Mouse (Mus musculus) neural tube, embryonic 13.5 days (tissue): ENCODE results near the gene Tnfrsf25. TPM values are rescaled to one million over a fixed set of nuclear protein-coding genes. Genes with fewer than 3 reads are reported as not detected.
A peak's percentile ranks its signal among the peaks of the same experiment; 100 is the strongest.

ENCODE experiments used
- ATAC-seq: fragments of 200-750 bp; cut with Nextera tagmentation; 2 replicates; pipeline ENCODE4 v1.8.0; 2017; ENCODE audit warnings: low read depth, mild to moderate bottlenecking, moderate TSS enrichment, moderate library complexity
- H3K27ac ChIP-seq: fragments of 300-500 bp; sonication (generic); replicated peaks from 2 replicates; pipeline ENCODE4 v1.5.1; 2015; ENCODE audit warnings: moderate library complexity, mild to moderate bottlenecking, inconsistent platforms
- H3K27me3 ChIP-seq: fragments of 300-500 bp; sonication (generic); 2 replicates; pipeline ENCODE4 v1.6.1; 2015; ENCODE audit warnings: mild to moderate bottlenecking, inconsistent platforms
- H3K36me3 ChIP-seq: fragments of 300-500 bp; sonication (generic); 2 replicates; pipeline ENCODE4 v1.6.1; 2015; ENCODE audit warnings: mild to moderate bottlenecking, inconsistent platforms
- H3K4me1 ChIP-seq: fragments of 300-500 bp; sonication (generic); replicated peaks from 2 replicates; pipeline ENCODE4 v1.6.1; 2015; ENCODE audit warnings: inconsistent platforms
- H3K4me2 ChIP-seq: fragments of 300-500 bp; sonication (generic); 2 replicates; pipeline ENCODE4 v1.6.1; 2015; ENCODE audit warnings: inconsistent platforms, mild to moderate bottlenecking, moderate library complexity
- H3K4me3 ChIP-seq: fragments of 300-500 bp; sonication (generic); 2 replicates; pipeline ENCODE4 v1.5.1; 2015; ENCODE audit warnings: mild to moderate bottlenecking, inconsistent platforms
- H3K9ac ChIP-seq: fragments of 300-500 bp; sonication (generic); 2 replicates; pipeline ENCODE4 v1.6.1; 2015; ENCODE audit warnings: moderate library complexity, mild to moderate bottlenecking, inconsistent platforms
- H3K9me3 ChIP-seq: fragments of 300-500 bp; sonication (generic); 2 replicates; pipeline ENCODE4 v1.6.1; 2016; ENCODE audit warnings: inconsistent platforms
- WGBS: fragments of 180-500 bp; shearing (Covaris S2); methylation state at CpG from one replicate; pipeline ENCODE4 v1.1.7; 2015; 5-methylcytosine and 5-hydroxymethylcytosine counted together
- polyA plus RNA-seq: library from polyadenylated mRNA; unstranded; fragments of >200 nt; fragmentation: Nextera tagmentation; extraction: Ambion mirVana; gene quantifications from 2 replicates; pipeline ENCODE4 v1.2.1, GENCODE M21; 2015

The Tnfrsf25 gene
- 0.84 and 1.8 TPM in 2 replicates for polyA plus RNA-seq

- peaks cover 31% of the 10 kb centered on the region for H3K4me1 ChIP-seq
- 0 out of 2 replicates have a peak, but pooled peaks have one; percentile 14 for ATAC-seq
- H3K4me2 ChIP-seq: peak within 1 kb of the TSS; percentile 22; the same call in 1 of the 2 replicates
- H3K9me3 ChIP-seq: no peaks in the 10 kb centered on the region
- H3K27ac ChIP-seq: no peak within 1 kb of the TSS
- H3K36me3 ChIP-seq: peaks cover 35% of the 10 kb centered on the region
- 1% methylated on average over 30 of the region's 30 CpGs for WGBS
- no peak within 1 kb of the TSS for H3K4me3 ChIP-seq
- H3K27me3 ChIP-seq: peaks cover 81% of the 10 kb centered on the region
- peak within 1 kb of the TSS; percentile 34; the same call in 1 of the 2 replicates for H3K9ac ChIP-seq
Measured at GRCm38 (mm10) chr4:152115921-152116612, at the start of gene Tnfrsf25. TSS of gene Tnfrsf25 (plus strand) at chr4:152115934.

DNA sequence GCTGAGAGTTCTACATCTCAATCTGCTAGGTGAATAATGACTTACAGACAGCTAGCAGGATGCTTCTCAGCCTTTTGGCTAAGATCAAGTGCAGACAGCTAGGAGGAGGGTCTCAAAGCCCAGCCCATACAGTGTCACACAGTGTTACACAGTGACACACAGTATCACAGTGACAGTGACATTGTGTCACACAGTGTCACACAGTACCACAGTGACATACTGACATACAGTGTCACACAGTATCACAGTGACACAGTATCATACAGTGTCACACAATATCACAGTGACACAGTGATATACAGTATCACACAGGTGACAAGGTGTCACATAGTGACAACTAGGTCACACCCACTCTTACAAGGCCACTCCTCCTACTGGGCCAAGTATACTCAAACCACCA lies 48.5 kb upstream of the Tnfrsf25 start:
- Histone ChIP-seq H3K4me3 (no peak overlapping the region), H3K36me3 (no peaks in the 10 kb centered on the region), H3K27ac (no peak overlapping the region), H3K4me1 (peaks cover 5% of the 10 kb centered on the region), H3K4me2 (no peak overlapping the region), H3K27me3 (no peaks in the 10 kb centered on the region), H3K9me3 (no peaks in the 10 kb centered on the region), H3K9ac (no peak overlapping the region)
- ATAC-seq: no peak; the same call in 1 of the 2 replicates

GRCm38 (mm10) chr4:152068166-152068724 lies 47.5 kb upstream of the Tnfrsf25 start:
- Histone ChIP-seq H3K27ac (no peak overlapping the region), H3K27me3 (no peaks in the 10 kb centered on the region), H3K4me1 (peaks cover 11% of the 10 kb centered on the region), H3K4me2 (no peak overlapping the region), H3K4me3 (no peak overlapping the region), H3K9me3 (no peaks in the 10 kb centered on the region), H3K36me3 (no peaks in the 10 kb centered on the region), H3K9ac (no peak overlapping the region)
- 78% methylated on average over 6 of the region's 6 CpGs for WGBS
- no peak for ATAC-seq

GRCm38 (mm10) chr4:152069245-152069644 lies 46.5 kb upstream of the Tnfrsf25 start:
- 86% methylated on average over 3 of the region's 3 CpGs for WGBS
- H3K4me1 ChIP-seq: peaks cover 11% of the 10 kb centered on the region
- H3K4me3 ChIP-seq: no peak overlapping the region
- no peak overlapping the region for H3K9ac ChIP-seq
- H3K27ac ChIP-seq: no peak overlapping the region
- no peaks in the 10 kb centered on the region for H3K27me3 ChIP-seq
- no peak for ATAC-seq
- no peak overlapping the region for H3K4me2 ChIP-seq
- H3K36me3 ChIP-seq: no peaks in the 10 kb centered on the region
- no peaks in the 10 kb centered on the region for H3K9me3 ChIP-seq

GRCm38 (mm10) chr4:152070494-152071396 lies 45.0 kb upstream of the Tnfrsf25 start:
- Histone ChIP-seq H3K4me3 (no peak overlapping the region), H3K4me1 (peaks cover 11% of the 10 kb centered on the region), H3K4me2 (no peak overlapping the region), H3K9ac (no peak overlapping the region), H3K27me3 (no peaks in the 10 kb centered on the region), H3K9me3 (no peaks in the 10 kb centered on the region), H3K36me3 (no peaks in the 10 kb centered on the region), H3K27ac (no peak overlapping the region)
- no peak for ATAC-seq
- 77% methylated on average over 11 of the region's 11 CpGs for WGBS

GRCm38 (mm10) chr4:152072121-152072601 lies 43.6 kb upstream of the Tnfrsf25 start, which contains the start of gene Plekhg5:
TSS of gene Plekhg5 (plus strand) at chr4:152072498.
- H3K4me3 ChIP-seq: no peak within 1 kb of the TSS
- H3K4me1 ChIP-seq: peaks cover 11% of the 10 kb centered on the region
- H3K36me3 ChIP-seq: no peaks in the 10 kb centered on the region
- 0 out of 2 replicates have a peak within 1 kb of the TSS, but pooled peaks have one; percentile 28 for H3K27ac ChIP-seq
- no peaks in the 10 kb centered on the region for H3K27me3 ChIP-seq
- WGBS: 66% methylated on average over 10 of the region's 10 CpGs
- ATAC-seq: no peak
- H3K9me3 ChIP-seq: no peaks in the 10 kb centered on the region
- H3K4me2 ChIP-seq: no peak within 1 kb of the TSS
- H3K9ac ChIP-seq: no peak within 1 kb of the TSS

GRCm38 (mm10) chr4:152072655-152073054 lies 43.1 kb upstream of the Tnfrsf25 start:
- Histone ChIP-seq H3K4me3 (no peak overlapping the region), H3K4me2 (no peak overlapping the region), H3K4me1 (peaks cover 11% of the 10 kb centered on the region), H3K27ac (0 out of 2 replicates have a peak overlapping the region, but pooled peaks have one; percentile 28), H3K36me3 (no peaks in the 10 kb centered on the region), H3K9ac (no peak overlapping the region), H3K27me3 (no peaks in the 10 kb centered on the region), H3K9me3 (no peaks in the 10 kb centered on the region)
- 69% methylated on average over 10 of the region's 10 CpGs for WGBS
- ATAC-seq: no peak

DNA sequence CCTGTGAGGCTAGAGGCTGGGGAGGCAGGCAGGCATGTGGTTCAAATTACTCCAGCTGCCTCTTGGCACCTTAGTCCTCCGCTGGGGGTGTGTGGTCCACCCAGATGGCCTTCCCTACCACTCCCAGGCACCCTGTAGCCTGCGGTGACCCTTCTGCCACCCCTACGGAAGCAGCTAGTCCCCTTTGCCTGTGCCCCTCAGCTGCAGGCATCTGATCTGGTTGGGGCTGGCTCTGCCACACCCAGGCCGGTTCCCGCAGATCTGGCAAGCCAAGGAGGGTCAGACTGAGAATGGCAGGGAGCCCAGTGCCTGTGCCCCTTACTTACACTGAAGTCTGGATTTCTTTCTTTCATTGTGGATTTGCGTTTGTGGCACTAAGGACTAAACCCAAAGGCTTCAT lies 42.0 kb upstream of the Tnfrsf25 start:
- WGBS: 82% methylated on average over 6 of the region's 6 CpGs
- no peak for ATAC-seq
- no peak overlapping the region for H3K9ac ChIP-seq
- no peak overlapping the region for H3K4me2 ChIP-seq
- H3K27ac ChIP-seq: no peak overlapping the region
- peaks cover 11% of the 10 kb centered on the region for H3K4me1 ChIP-seq
- H3K9me3 ChIP-seq: no peaks in the 10 kb centered on the region
- H3K4me3 ChIP-seq: no peak overlapping the region
- H3K27me3 ChIP-seq: no peaks in the 10 kb centered on the region
- no peaks in the 10 kb centered on the region for H3K36me3 ChIP-seq

DNA sequence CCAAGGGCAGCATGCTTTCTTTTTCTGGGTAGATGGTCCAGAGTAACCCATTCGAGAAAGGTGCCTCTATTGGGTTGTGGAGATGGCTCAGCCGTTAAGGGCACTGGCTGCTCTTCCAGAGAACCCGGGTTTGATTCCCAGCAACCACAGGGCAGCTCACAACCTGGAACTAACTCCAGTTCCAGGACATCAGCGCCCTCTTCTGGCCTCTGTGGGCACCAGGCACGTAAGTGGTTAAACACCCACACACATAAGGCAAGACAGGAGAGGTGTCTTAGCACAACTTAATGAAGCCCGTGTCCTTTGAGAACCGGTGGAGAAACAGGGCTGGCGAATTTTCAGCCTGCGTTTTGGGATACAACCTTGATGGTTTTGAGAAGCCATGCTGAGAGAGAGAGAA lies 41.2 kb upstream of the Tnfrsf25 start:
- no peaks in the 10 kb centered on the region for H3K36me3 ChIP-seq
- no peaks in the 10 kb centered on the region for H3K27me3 ChIP-seq
- H3K27ac ChIP-seq: no peak overlapping the region
- 83% methylated on average over 9 of the region's 9 CpGs for WGBS
- H3K9me3 ChIP-seq: no peaks in the 10 kb centered on the region
- H3K9ac ChIP-seq: no peak overlapping the region
- no peak overlapping the region for H3K4me3 ChIP-seq
- H3K4me1 ChIP-seq: peaks cover 11% of the 10 kb centered on the region
- no peak for ATAC-seq
- no peak overlapping the region for H3K4me2 ChIP-seq

DNA sequence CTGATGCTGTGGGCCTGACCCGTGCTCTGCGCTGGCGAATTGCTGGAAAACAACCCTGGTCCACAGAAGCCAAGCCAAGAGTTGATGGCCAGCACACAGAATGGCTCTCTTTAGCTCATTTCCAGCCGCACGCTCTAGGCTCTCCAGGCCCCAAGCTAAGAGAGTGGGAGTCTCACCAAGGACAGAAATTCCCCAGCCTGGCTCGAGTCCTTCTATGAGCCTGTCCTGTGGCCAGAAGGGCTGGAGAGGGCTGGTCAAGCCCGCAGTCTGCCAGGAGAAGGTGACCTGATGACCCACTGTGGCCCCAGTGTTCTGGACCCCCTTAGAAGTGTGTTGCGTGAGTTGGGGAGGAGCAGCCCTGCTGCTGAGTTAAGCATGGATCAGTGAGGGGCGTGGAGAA lies 38.5 kb upstream of the Tnfrsf25 start:
- no peak for ATAC-seq
- H3K9ac ChIP-seq: no peak overlapping the region
- H3K4me3 ChIP-seq: no peak overlapping the region
- H3K9me3 ChIP-seq: no peaks in the 10 kb centered on the region
- H3K4me2 ChIP-seq: no peak overlapping the region
- H3K36me3 ChIP-seq: no peaks in the 10 kb centered on the region
- WGBS: 89% methylated on average over 9 of the region's 9 CpGs
- H3K4me1 ChIP-seq: peaks cover 7% of the 10 kb centered on the region
- no peaks in the 10 kb centered on the region for H3K27me3 ChIP-seq
- no peak overlapping the region for H3K27ac ChIP-seq

DNA sequence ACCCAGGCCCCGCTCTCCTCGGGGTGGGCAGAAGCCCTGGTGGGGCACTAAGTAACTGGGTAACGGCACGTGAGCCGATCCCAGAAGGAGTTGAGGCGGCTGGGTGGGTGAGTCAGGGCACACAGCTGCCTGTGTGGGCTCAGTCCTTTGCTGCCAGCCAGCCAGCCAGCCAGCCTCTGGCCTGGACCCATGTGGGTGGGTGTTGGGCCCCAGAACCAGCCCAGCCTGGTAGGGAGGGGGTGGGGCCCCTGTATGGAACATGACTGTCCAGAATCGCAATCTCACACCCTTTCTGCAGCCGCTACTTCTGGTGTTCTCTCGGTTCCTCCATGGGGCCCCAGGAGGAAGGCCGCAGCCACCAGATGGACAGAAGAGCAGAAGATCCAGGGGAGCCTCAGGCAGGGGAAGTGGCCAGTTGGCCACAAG lies 37.6 kb upstream of the Tnfrsf25 start:
- no peak overlapping the region for H3K4me3 ChIP-seq
- no peak overlapping the region for H3K4me2 ChIP-seq
- H3K27me3 ChIP-seq: 0 out of 2 replicates have a peak, but pooled peaks cover 1% of the 10 kb centered on the region
- H3K36me3 ChIP-seq: no peaks in the 10 kb centered on the region
- no peak overlapping the region for H3K9ac ChIP-seq
- H3K9me3 ChIP-seq: no peaks in the 10 kb centered on the region
- no peak for ATAC-seq
- H3K4me1 ChIP-seq: no peaks in the 10 kb centered on the region; the same call in 1 of the 2 replicates
- WGBS: 92% methylated on average over 10 of the region's 10 CpGs
- H3K27ac ChIP-seq: no peak overlapping the region

- Histone ChIP-seq H3K36me3 (no peaks in the 10 kb centered on the region), H3K4me1 (no peaks in the 10 kb centered on the region), H3K4me2 (no peak overlapping the region), H3K9me3 (no peaks in the 10 kb centered on the region), H3K27ac (no peak overlapping the region), H3K27me3 (0 out of 2 replicates have a peak, but pooled peaks cover 3% of the 10 kb centered on the region), H3K4me3 (no peak overlapping the region), H3K9ac (no peak overlapping the region)
- 96% methylated on average over 3 of the region's 3 CpGs for WGBS
- ATAC-seq: no peak
Measured at GRCm38 (mm10) chr4:152079261-152079660, 36.5 kb upstream of the Tnfrsf25 start.
